Mouse (Mus musculus) olfactory bulb, adult 2 months (tissue): ENCODE data around the gene Ptprn2.

Experiments used
- CTCF ChIP-seq: fragments of 200-500 bp; IDR thresholded peaks from 2 replicates; pipeline ENCODE4 v1.5.1; 2012; ENCODE audit warnings: low read depth, mild to moderate bottlenecking, low read length, moderate library complexity; ENCODE audit not compliant: insufficient read depth
- POLR2A ChIP-seq: fragments of 200-500 bp; IDR thresholded peaks from 2 replicates; pipeline ENCODE4 v1.6.1; 2012; ENCODE audit warnings: mild to moderate bottlenecking, low read depth, low read length, moderate library complexity; ENCODE audit not compliant: insufficient read depth

DNA sequence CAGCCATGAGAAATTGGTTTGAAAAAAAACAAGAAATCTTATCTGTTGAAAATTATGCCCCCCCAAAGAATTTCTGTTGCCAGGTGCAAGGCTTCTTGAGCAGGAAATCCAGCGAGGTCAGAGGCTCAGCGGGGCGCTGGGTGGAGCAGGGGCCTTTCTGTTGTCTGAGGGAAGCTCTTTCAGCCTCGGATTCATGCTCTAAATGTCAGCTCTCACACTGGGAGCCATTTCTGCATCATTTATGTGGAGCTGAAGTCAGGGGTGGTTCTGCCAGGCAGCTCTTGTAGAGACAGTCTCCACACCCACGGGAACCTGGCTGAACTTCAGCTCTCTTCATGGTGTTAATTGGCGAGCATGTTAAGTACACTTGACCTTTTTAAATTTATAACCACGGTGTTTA is 174.6 kb downstream of the Ptprn2 start:
- TF ChIP-seq CTCF (no peak), POLR2A (no peak)
